Mouse (Mus musculus) urinary bladder, postnatal 14 days (tissue): Measurements from ENCODE around the gene Corin.
A peak's percentile ranks its signal among the peaks of the same experiment; 100 is the strongest.

ENCODE experiments used
- DNase-seq: peaks from one replicate; pipeline ENCODE4 v3.0.0; 2021; ENCODE audit warnings: low spot score

Gene Corin

DNA sequence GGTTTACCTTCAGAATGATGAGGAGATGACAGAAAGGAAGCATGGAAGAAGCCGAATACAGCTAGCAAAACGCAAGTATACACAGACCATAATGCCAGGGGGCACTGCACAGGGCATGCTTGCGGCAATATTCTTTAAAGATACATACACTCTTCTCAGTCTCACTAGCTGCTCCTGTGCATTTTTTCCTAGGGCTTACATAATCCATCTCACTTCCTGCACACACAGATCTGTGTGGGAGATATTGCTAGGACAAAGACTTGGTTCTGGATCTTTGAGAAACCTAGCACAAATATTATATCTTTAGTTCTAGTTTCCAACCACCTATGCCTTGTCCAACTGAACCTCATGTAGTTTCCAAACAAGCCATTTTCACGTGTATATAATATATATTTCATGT lies 189.0 kb downstream of the Corin start:
- no peak for DNase-seq

DNA sequence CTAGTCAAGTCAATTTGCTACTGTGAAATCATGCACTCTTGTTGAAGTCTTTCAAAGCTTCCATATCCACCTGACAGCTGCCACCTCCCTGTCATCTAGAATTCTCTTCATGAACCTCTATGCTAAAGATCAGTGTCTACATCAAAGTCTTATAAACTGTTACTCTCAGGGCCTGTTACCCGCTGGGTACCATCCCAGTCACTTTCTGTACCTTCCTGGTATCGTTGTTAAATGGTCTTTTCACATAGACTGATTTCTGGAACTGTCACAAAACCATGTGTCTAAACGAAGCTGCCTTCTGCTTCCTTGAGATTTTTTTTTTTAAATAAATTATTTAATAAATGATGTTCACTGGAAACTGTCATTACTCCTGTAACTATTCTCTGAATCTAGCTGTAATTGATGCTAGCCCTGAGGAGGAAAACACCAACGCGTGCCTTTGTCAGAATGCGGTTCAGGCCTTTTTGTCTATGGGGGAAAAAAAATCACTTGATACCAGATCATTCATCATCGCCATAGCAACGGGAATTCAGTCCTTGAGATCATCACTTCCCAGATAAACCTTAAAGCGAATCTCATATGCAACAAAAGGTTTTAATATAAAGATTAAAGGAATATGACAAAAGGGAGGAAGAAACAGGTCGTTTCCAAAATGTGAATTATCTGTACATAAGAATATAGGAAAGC lies 205.7 kb downstream of the Corin start:
- no peak for DNase-seq

DNA sequence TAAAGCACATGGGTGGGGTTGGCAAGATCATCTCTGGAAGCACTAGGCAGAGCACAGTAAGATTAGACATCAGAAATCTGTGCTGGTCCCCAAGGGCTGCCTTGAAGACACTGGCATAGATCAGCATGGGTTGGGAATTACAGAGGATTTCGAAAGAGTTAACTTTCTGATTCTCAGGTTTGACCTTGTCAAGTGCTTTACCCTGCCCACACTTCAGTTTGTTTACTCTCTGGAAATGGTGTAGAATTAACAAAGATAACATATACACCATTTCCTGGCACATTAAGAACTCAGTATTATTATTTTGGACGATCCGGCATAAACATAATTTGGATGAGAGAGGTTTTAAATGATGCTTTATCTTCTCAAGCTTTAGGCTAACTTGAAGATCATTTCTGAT lies 219.2 kb downstream of the Corin start:
- DNase-seq = no peak

DNA sequence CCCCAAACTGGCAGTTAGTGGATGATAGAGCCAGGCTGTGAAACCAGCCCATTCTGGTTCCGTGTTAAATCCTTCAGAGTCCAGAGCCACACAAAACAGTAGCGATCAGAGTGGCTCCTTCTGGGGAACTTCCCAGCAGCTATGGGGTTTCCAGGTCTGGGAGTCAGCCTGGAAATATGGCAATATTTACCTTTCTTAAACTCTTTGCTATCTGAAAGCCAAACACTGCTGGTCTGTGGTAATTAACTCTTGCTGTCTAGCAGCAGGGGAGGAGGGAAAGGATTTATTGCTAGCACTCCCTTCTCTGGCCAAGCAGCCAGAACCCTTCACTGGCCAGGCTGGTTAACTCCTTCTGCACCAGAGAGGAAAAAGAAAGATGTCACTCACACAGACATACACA lies 221.4 kb downstream of the Corin start:
- no peak for DNase-seq

DNA sequence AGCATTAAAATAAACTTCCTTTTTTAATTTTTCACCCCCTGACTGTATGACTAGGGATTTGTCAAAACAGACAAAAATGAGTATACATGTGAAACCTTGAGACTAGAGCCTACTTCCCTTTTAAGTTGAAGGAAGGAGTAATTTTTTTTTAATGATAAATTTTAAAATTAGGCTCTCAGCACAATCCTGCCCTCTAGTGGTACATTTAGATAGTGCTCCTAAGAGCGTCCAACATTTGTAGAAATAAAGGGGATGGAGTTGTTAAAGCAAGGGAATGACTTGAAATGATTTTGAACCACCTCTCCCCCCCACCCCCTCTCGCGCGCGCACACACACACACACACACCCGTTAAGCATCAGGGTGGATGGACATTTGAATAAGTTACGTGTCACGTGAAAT lies 234.6 kb downstream of the Corin start:
- DNase-seq = no peak

- no peak for DNase-seq
These were observed 235.1 kb downstream of the Corin start for GRCm38 (mm10) chr5:72269204-72269603.

DNA sequence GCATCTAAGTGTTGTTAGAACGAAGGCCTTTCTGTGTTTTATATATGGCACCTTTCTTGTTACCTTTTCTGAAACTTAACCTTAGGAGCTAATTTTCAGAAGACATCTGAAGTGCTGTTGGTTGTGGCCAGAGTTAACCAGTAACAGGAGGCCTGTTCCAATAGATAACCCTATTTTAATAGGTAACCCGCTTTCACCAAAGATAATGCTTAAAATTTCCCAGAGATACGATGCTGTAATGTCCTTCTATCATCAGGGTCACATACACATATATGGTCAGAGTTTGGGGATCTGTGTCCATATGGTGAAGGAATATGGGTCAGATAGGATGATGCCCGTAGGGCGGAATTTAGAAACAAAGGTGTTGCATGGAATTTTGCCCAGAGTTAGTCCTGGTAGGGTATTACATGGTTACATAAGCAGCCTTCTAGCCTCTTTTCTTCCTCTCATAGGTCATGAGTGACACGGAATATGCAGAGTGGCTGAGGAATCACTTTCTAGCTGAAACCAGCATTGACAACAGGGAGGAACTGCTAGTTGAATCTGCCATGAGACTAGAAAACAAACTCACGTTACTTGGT lies 237.2 kb downstream of the Corin start:
- no peak for DNase-seq

- DNase-seq = no peak
These were observed 240.0 kb downstream of the Corin start for GRCm38 (mm10) chr5:72264195-72264751.

DNA sequence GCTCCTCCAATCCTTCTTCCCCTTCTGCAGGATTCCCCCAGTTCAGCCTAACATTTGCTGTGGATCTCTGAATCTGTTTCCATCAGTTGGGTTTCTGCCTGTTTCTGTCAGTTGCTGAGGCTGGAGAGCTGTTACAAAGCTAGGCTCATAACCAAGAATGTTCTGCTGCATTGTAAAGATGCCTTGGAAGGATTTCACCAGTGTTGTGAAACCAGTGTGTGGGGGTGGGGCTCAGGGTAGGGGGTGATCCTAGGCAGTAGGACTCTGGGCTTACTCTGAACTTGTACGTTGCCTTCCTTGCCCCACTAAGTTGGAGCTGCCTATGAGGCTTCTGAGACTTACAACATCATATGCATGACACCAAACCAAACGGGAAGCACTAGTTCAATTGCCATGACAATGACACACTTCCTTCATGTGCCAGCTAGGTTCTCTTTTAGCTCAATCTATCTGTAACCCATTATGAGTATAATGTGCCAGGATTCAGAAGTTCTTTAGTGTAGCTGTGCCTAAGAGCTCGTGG lies 242.4 kb downstream of the Corin start:
- peak; percentile 38 for DNase-seq

DNA sequence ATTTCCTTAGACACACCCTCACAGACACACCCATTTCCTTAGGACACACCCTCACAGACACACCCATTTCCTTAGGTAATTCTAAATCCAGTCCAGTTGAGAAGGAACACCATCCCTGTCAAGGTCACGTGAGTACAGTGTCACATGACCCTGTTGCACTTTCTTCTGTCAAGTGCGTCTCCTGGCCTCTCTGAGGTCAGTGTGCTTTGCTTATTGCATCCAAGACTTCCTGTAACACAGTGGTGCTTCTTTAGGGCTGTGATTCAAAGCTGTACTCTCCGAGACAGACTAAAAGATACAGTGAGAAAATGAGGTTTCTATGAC lies 245.0 kb downstream of the Corin start:
- no peak for DNase-seq

DNA sequence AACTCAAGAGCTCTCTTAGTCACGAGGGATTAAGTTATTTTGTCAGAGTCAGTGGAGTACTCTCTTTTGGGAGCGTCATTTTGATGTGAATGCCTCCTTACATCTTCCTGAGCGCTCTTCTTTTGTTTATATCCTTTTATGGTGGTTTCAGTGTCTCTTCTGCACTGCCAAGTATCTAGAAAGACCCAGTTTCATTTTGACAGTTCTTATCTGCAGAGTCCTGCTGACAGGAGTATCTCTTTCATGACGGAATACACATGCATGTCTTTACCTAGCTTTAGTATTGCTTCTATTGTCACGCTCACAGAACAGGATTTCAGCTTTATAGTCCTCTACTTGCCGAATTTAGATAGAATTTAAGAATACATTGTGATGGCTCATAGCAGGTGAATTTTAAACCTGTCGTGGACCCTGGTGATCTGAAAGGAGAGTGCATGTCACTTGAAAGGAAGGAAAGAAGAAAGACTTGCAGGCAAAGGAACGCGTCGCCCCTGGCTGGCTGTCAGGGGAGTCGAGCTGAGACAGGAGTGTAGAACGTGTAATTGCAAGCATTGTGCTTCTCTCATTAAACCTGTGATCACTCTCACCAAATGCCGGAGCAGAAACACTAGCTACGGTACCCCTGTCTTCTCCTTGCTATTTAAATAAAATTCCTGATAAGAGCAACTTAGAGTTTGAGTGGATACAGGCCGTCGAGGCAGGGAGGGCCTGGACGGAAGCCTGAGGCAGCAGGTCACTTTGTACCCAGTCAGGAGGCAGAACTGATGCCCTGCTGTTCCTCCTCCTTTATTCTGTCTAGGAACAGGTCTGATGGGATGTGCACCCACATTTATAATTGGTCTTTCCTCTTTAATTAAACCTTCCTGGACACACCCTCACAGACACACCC lies 245.6 kb downstream of the Corin start:
- DNase-seq = no peak

DNA sequence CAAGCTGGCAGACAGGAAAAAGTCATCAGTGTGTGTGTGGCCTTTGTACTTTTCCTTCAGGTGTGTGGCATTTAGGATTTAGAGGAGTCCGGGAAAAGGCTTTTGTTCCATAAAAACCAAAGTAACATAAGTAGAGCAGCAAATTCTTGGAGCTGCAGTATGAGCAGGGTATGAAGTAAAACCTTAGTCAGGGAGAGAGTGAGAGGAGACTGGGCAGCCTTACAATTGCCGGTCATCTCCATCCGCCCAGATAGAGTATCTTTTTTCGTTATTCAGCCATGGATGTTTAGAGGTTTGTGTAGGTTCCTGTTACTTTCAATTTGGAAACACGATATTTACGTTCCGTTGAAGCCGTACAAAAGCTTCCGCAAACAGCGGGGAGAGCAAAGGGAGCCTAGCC lies 247.2 kb downstream of the Corin start:
- no peak for DNase-seq

DNA sequence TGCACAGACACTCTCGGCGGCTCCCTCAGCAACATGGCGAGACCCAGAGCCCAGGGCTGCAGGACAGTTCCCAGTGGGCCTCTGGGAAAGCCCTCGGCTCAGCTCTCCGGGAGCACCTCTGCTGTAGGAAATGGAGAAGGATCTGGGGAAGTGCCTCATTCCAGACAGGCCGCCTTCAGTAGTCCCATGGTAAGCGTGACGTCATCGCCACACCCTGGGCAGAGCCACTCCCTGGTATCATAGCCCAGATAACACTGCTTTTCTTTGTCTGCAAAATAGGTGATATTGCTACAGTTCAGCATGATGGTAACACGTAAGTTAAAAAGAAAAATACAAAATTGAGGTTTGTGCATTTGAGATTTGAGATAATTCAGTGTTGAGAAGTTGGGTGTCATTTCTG lies 249.3 kb downstream of the Corin start:
- no peak for DNase-seq

- no peak for DNase-seq
These were observed 254.1 kb downstream of the Corin start for GRCm38 (mm10) chr5:72250180-72250579.
